Mouse (Mus musculus) limb, embryonic 11.5 days (tissue): ENCODE results near the gene Mto1. TPM values are rescaled to one million over a fixed set of nuclear protein-coding genes. Genes with fewer than 3 reads are reported as not detected.
"Not testable (repeated sequence)": the region's sequence is repeated elsewhere in the genome, so short reads cannot be mapped to it uniquely, and the experiment has no call there.

ENCODE experiments used
- ATAC-seq: fragments of 200-750 bp; cut with Nextera tagmentation; 2 replicates; pipeline ENCODE4 v1.8.0; 2017; ENCODE audit warnings: low read depth; ENCODE audit not compliant: insufficient number of reproducible peaks, low FRiP score, low TSS enrichment
- DNase-seq: peaks from one replicate; pipeline ENCODE4 v3.0.0-alpha.2; 2015; ENCODE audit warnings: low spot score
- H3K27ac ChIP-seq: fragments of 300-500 bp; sonication (generic); replicated peaks from 2 replicates; pipeline ENCODE4 v1.5.1; 2014; ENCODE audit warnings: low read depth, mild to moderate bottlenecking, low read length
- H3K27me3 ChIP-seq: fragments of 300-500 bp; sonication (generic); 2 replicates; pipeline ENCODE4 v1.6.1; 2014; ENCODE audit warnings: mild to moderate bottlenecking, low read length, mixed read lengths; ENCODE audit not compliant: control insufficient read depth, insufficient read depth
- H3K36me3 ChIP-seq: fragments of 300-500 bp; sonication (generic); 2 replicates; pipeline ENCODE4 v1.6.1; 2014; ENCODE audit warnings: mild to moderate bottlenecking, low read length, moderate library complexity, mixed read lengths; ENCODE audit not compliant: control insufficient read depth, insufficient read depth
- H3K4me1 ChIP-seq: fragments of 300-500 bp; sonication (generic); 2 replicates; pipeline ENCODE4 v1.6.1; 2014; ENCODE audit warnings: low read length, mixed read lengths; ENCODE audit not compliant: control insufficient read depth, insufficient read depth
- H3K4me2 ChIP-seq: fragments of 300-500 bp; sonication (generic); 2 replicates; pipeline ENCODE4 v1.6.1; 2014; ENCODE audit warnings: low read depth, mild to moderate bottlenecking, moderate library complexity; ENCODE audit not compliant: severe bottlenecking
- H3K4me3 ChIP-seq: fragments of 300-500 bp; sonication (generic); 2 replicates; pipeline ENCODE4 v1.5.1; 2014; ENCODE audit warnings: low read depth, low read length
- H3K9ac ChIP-seq: fragments of 300-500 bp; sonication (generic); 2 replicates; pipeline ENCODE4 v1.6.1; 2014; ENCODE audit warnings: mild to moderate bottlenecking, low read length
- H3K9me3 ChIP-seq: fragments of 300-500 bp; sonication (generic); 2 replicates; pipeline ENCODE4 v1.6.1; 2016; ENCODE audit warnings: low read length; ENCODE audit not compliant: control insufficient read depth
- WGBS: fragments of 180-500 bp; shearing (Covaris S2); extraction: QIAGEN DNeasy Blood & Tissue Kit; methylation state at CpG from one replicate; pipeline ENCODE4 v1.1.7; 2014; 5-methylcytosine and 5-hydroxymethylcytosine counted together
- microRNA-seq: library from miRNA; unstranded; fragments of <30 nt; microRNA quantifications from one replicate; pipeline ENCODE4, GENCODE M21; 2016
- polyA plus RNA-seq: library from polyadenylated mRNA; unstranded; fragments of >200 nt; fragmentation: Nextera tagmentation; extraction: Ambion mirVana; gene quantifications from 2 replicates; pipeline ENCODE4 v1.2.1, GENCODE M21; 2014

The Mto1 gene
- polyA plus RNA-seq, 1 experiment from 2014 or later, result 22.6 TPM

DNA sequence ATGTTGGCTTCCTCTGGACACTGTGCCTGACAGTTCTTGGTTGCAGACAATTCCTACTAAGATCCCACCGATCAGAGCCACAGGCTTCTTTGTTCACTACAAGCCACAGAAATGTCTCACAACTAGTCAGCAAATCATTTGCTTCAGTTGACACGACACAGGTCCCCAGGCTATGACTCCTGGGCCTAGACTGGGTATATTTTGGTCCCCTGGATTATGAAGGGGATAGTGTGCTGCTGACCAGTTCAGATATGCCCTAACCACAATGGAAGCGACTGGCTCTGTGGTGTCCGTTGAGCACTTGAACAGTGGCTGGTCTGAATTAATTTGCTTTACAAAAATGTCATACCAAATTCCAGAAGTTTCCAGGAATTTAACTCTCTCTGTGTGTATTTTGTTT is 66.7 kb downstream of the Mto1 start:
- no peaks in the 10 kb centered on the region for H3K36me3 ChIP-seq
- DNase-seq, result no peak
- peaks cover under 1% of the 10 kb centered on the region; the same call in 1 of the 2 replicates for H3K4me1 ChIP-seq
- no peak overlapping the region for H3K9ac ChIP-seq
- 90% methylated on average over 4 of the region's 4 CpGs for WGBS
- H3K27ac ChIP-seq, result no peak overlapping the region
- H3K27me3 ChIP-seq, result no peaks in the 10 kb centered on the region
- no peak overlapping the region for H3K4me2 ChIP-seq
- no peak for ATAC-seq
- no peaks in the 10 kb centered on the region for H3K9me3 ChIP-seq
- no peak overlapping the region for H3K4me3 ChIP-seq

DNA sequence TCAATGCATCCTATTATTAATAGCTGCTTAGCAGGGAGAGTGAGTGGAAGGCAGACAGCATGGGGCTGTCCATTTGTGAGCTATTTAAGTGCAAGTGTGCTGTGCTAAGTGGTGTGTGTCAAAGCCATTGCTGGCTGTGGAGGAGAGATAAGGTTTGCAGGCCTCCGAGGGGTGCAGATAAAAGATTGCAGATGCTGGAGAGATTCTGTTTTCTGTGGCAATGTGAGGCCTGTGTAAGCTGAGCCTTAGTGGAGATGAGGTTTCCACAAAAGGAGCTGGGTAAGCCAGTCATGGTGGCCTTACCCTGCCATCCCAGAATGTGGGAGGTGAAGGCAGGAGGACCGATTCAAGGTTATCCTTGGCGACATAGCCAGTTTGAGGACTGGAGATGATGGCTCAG is 68.1 kb downstream of the Mto1 start:
- Histone ChIP-seq H3K27me3 (no peaks in the 10 kb centered on the region), H3K4me3 (no peak overlapping the region), H3K36me3 (no peaks in the 10 kb centered on the region), H3K4me2 (no peak overlapping the region), H3K9ac (no peak overlapping the region), H3K9me3 (no peaks in the 10 kb centered on the region), H3K4me1 (peaks cover 7% of the 10 kb centered on the region; the same call in 1 of the 2 replicates), H3K27ac (no peak overlapping the region)
- no peak for DNase-seq
- no peak for ATAC-seq
- WGBS, result 79% methylated on average over 3 of the region's 3 CpGs

DNA sequence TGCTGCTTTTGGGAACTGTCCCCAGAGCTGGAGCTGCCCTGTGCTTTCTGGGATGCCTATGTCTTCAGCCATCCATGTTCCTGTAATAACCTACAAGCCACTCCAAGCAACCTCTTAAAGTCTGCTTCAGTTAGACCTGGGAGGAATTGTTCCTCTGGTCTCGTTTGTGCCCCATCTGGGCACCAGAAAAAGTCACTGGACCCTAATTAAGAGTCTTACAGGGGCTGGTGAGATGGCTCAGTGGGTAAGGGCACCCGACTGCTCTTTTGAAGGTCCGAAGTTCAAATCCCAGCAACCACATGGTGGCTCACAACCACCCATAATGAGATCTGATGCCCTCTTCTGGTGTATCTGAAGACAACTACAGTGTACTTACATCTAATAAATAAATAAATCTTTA is 69.2 kb downstream of the Mto1 start:
- not testable (repeated sequence) for ATAC-seq

DNA sequence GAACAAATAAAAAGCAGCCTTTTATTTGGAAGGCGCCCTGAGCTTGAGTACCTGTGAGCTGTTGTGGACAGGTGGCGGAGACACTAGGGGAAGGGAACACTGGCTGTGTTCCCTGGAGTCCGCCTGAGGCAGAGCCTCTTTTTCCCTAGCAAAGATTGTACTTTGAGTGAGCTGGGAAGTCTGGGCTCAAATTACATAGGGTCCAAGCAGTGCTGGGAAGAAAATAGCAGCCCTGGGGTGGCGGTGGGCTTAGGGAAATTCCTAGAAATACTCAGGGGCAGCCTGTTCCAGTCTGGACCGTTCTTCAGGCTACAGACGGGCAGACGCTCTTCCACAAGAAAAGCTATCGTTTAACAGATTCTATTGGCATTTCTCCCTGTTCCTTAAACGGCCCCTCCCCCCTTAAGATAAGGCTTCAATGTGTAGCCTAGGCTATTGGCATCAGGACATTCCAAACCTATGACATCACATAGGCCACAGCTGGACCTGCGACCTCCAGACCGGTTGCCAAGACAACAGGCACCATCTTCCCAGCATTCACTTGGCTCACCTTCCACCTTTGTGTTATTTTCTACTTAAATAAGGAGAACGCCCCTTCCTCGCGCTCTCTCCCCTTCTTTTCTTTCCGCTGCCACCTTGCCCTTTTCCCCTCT is 72.2 kb downstream of the Mto1 start:
- Histone ChIP-seq H3K4me3 (peak overlapping the region; percentile 59), H3K4me2 (peak overlapping the region; percentile 91), H3K4me1 (peaks cover 9% of the 10 kb centered on the region; the same call in 1 of the 2 replicates), H3K27me3 (no peaks in the 10 kb centered on the region), H3K27ac (peak overlapping the region; percentile 81), H3K9me3 (no peaks in the 10 kb centered on the region), H3K9ac (peak overlapping the region; percentile 65), H3K36me3 (no peaks in the 10 kb centered on the region)
- WGBS, result under 1% methylated on average over 15 of the region's 15 CpGs
- DNase-seq (peak; percentile 88), ATAC-seq (peak; percentile 87)

More for the DNA sequence above, 69.2 kb downstream of the Mto1 start:
- not testable (repeated sequence) for H3K27ac ChIP-seq, H3K9ac ChIP-seq, H3K27me3 ChIP-seq, H3K4me3 ChIP-seq, H3K9me3 ChIP-seq, H3K4me1 ChIP-seq, H3K4me2 ChIP-seq, DNase-seq, H3K36me3 ChIP-seq
- WGBS, result 64% methylated on average over 3 of the region's 3 CpGs

DNA sequence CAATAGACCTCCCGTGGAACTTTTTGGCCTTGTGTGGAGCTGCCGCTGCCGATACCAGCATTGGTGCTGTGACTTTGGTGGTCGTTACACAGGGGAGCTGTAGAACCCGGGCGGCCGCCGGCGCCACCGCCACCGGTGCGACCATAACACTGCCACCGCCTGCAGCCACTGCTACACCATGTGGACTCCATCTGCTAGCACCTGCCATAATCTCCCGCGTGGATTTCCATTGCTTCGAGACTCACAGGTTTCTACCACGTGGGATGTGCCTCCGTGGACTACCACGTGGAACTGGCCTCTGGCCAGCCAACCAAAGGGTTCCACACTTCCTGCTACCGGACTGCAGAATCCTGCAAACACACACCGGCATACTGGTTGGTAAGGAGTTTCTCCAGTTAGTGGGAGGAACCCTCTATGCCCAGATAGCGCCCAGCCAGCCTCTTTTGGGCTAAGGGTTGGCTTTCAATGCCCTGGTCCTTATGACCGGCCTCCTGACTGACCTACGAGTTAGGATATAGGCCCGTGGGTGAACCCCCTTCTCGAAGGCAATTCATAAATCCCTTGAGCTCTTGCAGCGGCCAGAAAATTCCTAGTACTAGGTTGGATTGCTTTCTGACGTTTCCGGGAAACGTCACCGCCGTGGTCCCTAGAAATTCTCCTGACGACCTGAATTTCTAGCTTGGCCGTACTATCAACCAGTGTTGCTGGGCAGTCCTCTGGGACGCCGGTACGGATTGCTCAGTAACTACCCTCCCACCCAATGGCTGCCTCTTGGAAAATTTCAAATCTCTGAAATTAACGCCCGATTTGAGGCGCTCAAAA is 73.0 kb downstream of the Mto1 start:
- 1% methylated on average over 40 of the region's 40 CpGs for WGBS
- Histone ChIP-seq H3K27ac (peak overlapping the region; percentile 81), H3K4me1 (peaks cover 9% of the 10 kb centered on the region; the same call in 1 of the 2 replicates), H3K4me2 (peak overlapping the region; percentile 91), H3K9me3 (no peaks in the 10 kb centered on the region), H3K9ac (peak overlapping the region; percentile 65), H3K27me3 (no peaks in the 10 kb centered on the region), H3K4me3 (peak overlapping the region; percentile 59), H3K36me3 (no peaks in the 10 kb centered on the region)
- DNase-seq, result peak; percentile 74
- ATAC-seq, result peak; percentile 75

DNA sequence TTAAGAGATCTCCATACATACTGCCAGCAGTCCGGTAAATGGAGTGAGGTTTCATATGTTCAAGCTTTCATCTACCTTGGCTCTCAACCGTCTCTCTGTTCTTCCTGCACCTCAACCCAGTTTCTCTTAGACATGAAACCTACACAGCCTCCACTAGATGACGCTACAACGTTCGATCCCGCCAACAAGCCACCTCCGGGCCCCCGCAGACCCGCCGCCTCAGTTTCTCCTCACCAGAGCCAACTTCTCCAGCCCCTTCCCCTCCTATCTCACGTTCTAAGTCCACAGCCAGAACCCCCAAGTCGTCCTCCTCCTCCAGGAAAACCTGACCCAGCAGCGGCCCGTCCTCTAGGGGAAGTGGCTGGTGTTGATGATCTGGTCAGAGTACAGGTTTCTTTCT is 73.7 kb downstream of the Mto1 start:
- Histone ChIP-seq H3K27me3 (no peaks in the 10 kb centered on the region), H3K4me3 (peak overlapping the region; percentile 59), H3K4me2 (peak overlapping the region; percentile 91), H3K4me1 (peaks cover 9% of the 10 kb centered on the region; the same call in 1 of the 2 replicates), H3K27ac (0 out of 2 replicates have a peak overlapping the region, but pooled peaks have one; percentile 21), H3K36me3 (no peaks in the 10 kb centered on the region), H3K9me3 (no peaks in the 10 kb centered on the region), H3K9ac (no peak overlapping the region; the same call in 1 of the 2 replicates)
- ATAC-seq (no peak), DNase-seq (peak; percentile 51)
- 32% methylated on average over 14 of the region's 14 CpGs for WGBS

Small RNA genes lying within 50 kb of the gene (microRNA-seq; reads per million reads assigned to microRNA genes)
- gene Gm26377, result not detected

Other genes starting within 250 kb of the Mto1 start
- gene Gsta1, start 217.6 kb upstream of the Mto1 start, polyA plus RNA-seq, result not detected in 2 replicates
- gene Gm3776, start 191.1 kb upstream of the Mto1 start, polyA plus RNA-seq, result not detected in 2 replicates
- gene Gm10639, start 158.3 kb upstream of the Mto1 start, polyA plus RNA-seq, result not detected in 2 replicates
- not detected in 2 replicates for gene Omt2a, start 133.4 kb upstream of the Mto1 start, polyA plus RNA-seq
- gene Omt2b, start 120.6 kb upstream of the Mto1 start, polyA plus RNA-seq, result not detected in 2 replicates
- gene Gsta2, start 92.4 kb upstream of the Mto1 start, polyA plus RNA-seq, result not detected in 2 replicates
- gene Dppa5a, start 80.0 kb upstream of the Mto1 start, polyA plus RNA-seq, result 0.33 TPM in 1 of 2 replicates, not detected in the other
- 1.5 and 1.6 TPM in 2 replicates for gene Ooep, start 69.5 kb upstream of the Mto1 start, polyA plus RNA-seq
- 0.17 and 0.47 TPM in 2 replicates for gene Ddx43, start 52.4 kb upstream of the Mto1 start, polyA plus RNA-seq
- gene Cgas, start 5.0 kb upstream of the Mto1 start, polyA plus RNA-seq, result 0.92 and 1.3 TPM in 2 replicates
- gene Gm17324, start 578 bp downstream of the Mto1 start, polyA plus RNA-seq, result 0.36 and 0.54 TPM in 2 replicates
- 5,036 and 5,240 TPM in 2 replicates for gene Eef1a1, start 40.9 kb downstream of the Mto1 start, polyA plus RNA-seq
- 14.6 and 15.0 TPM in 2 replicates for gene Slc17a5, start 139.8 kb downstream of the Mto1 start, polyA plus RNA-seq
- 5.0 and 5.7 TPM in 2 replicates for gene Cd109, start 167.3 kb downstream of the Mto1 start, polyA plus RNA-seq